Mouse (Mus musculus) heart, embryonic 13.5 days (tissue): ENCODE data around the gene Tldc2. TPM values are rescaled to one million over a fixed set of nuclear protein-coding genes. Genes with fewer than 3 reads are reported as not detected.

Experiments used
- ATAC-seq: fragments of 200-750 bp; cut with Nextera tagmentation; 2 replicates; pipeline ENCODE4 v1.8.0; 2017; ENCODE audit warnings: moderate TSS enrichment; ENCODE audit not compliant: insufficient number of reproducible peaks, low FRiP score, low TSS enrichment; ENCODE audit errors: extremely low read depth
- H3K27ac ChIP-seq: fragments of 300-500 bp; sonication (generic); replicated peaks from 2 replicates; pipeline ENCODE4 v1.5.1; 2015; ENCODE audit warnings: moderate library complexity, mild to moderate bottlenecking, inconsistent platforms
- H3K27me3 ChIP-seq: fragments of 300-500 bp; sonication (generic); replicated peaks from 2 replicates; pipeline ENCODE4 v1.6.1; 2015; ENCODE audit warnings: mild to moderate bottlenecking, inconsistent platforms
- H3K36me3 ChIP-seq: fragments of 300-500 bp; sonication (generic); 2 replicates; pipeline ENCODE4 v1.6.1; 2015; ENCODE audit warnings: mild to moderate bottlenecking, inconsistent platforms
- H3K4me1 ChIP-seq: fragments of 300-500 bp; sonication (generic); 2 replicates; pipeline ENCODE4 v1.6.1; 2015; ENCODE audit warnings: inconsistent platforms
- H3K4me2 ChIP-seq: fragments of 300-500 bp; sonication (generic); 2 replicates; pipeline ENCODE4 v1.6.1; 2015; ENCODE audit warnings: inconsistent platforms, mild to moderate bottlenecking, moderate library complexity
- H3K4me3 ChIP-seq: fragments of 300-500 bp; sonication (generic); 2 replicates; pipeline ENCODE4 v1.5.1; 2015; ENCODE audit warnings: moderate library complexity, mild to moderate bottlenecking, inconsistent platforms
- H3K9ac ChIP-seq: fragments of 300-500 bp; sonication (generic); 2 replicates; pipeline ENCODE4 v1.6.1; 2015; ENCODE audit warnings: inconsistent platforms, mild to moderate bottlenecking, moderate library complexity
- H3K9me3 ChIP-seq: fragments of 300-500 bp; sonication (generic); 2 replicates; pipeline ENCODE4 v1.6.1; 2016; ENCODE audit warnings: inconsistent platforms
- WGBS: fragments of 180-500 bp; shearing (Covaris S2); methylation state at CpG from one replicate; pipeline ENCODE4 v1.1.7; 2015; ENCODE audit warnings: mixed read lengths; 5-methylcytosine and 5-hydroxymethylcytosine counted together
- polyA plus RNA-seq: library from polyadenylated mRNA; unstranded; fragments of >200 nt; fragmentation: Nextera tagmentation; extraction: Ambion mirVana; gene quantifications from 2 replicates; pipeline ENCODE4 v1.2.1, GENCODE M21; 2015

Tldc2 gene
- polyA plus RNA-seq, 1 experiment from 2014 or later: not detected

DNA sequence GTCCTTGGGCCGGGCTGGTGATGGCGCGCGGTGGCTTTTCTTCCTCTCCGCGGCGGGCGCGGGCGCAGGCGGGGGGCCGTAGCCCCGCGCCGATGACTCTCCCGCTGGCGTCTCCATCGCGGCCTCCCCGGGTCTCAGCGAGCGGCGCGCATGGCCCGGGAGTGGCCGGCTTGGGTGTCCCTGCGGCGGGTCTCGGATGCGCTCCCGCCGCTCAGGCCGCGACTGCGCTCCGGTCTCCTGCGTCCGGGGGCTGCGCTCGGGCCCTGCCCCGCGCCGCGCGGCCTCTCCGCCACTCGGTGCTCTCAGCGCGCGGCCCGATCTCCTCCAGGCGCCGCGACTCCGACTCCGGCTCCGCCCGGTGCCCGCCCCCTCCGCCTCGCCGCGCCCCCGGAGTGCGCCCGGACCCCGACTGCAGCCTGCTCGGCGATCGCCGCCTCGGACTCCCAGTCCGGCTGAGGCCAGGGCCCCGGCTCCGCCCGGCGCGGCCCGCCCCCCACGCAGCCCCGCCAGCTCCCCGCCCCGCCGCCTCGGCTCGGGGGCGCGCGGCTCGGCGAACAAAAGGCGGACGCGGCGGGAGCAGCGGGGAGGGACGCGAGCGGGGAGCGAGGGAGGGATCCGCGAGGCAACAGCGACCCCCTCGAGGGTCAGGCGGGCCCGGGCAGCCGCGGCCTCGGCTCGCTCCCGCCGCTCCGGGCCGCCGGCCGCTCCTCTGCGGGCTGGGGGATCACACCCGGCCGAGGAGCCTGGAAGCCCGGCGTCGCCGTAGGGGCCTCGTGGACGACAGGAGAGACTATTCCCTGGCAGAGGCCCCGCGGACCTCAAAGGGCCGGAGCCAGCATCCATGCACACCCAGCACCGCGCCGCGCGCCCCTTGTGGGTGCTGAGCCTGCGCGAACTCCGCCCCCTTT is 7.8 kb upstream of the Tldc2 start, which contains the start of gene Soga1:
Soga1 (minus strand) TSS at position 462 of the 908 bp plus-strand sequence.
- H3K4me2 ChIP-seq: peak within 1 kb of the TSS; percentile 90
- H3K9me3 ChIP-seq: no peaks in the 10 kb centered on the region
- peak within 1 kb of the TSS; percentile 94 for H3K4me3 ChIP-seq
- peak; percentile 57 for ATAC-seq
- H3K27me3 ChIP-seq: peaks cover 5% of the 10 kb centered on the region; the same call in 1 of the 2 replicates
- peak within 1 kb of the TSS; percentile 94 for H3K27ac ChIP-seq
- peak within 1 kb of the TSS; percentile 99 for H3K9ac ChIP-seq
- H3K36me3 ChIP-seq: peaks cover 8% of the 10 kb centered on the region
- peaks cover 52% of the 10 kb centered on the region for H3K4me1 ChIP-seq
- under 1% methylated on average over 120 of the region's 136 CpGs for WGBS

DNA sequence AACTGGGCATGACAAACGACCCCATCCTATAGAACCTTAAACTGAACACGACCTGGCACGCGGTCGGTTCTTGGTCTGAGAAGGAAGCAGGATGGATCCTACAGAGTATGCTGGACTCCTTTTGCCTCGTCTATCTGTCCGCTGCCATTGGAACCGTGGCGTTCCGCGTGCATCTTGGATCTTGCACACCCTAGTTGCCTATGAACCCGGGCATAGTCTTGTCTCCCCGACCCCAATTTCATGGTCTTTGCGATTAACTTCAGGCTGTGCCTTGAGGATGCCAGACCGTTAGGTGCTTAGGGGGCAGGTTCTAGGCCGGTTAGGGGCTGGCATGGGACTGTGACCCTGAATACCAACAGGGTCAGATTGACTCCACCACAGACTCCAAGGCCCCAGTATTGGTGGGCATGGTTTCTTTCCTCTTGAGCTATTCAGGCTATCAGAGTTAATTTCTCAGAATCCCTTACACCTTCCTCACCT is 7.1 kb upstream of the Tldc2 start:
- ATAC-seq: no peak
- H3K9me3 ChIP-seq: no peaks in the 10 kb centered on the region
- peak overlapping the region; percentile 94 for H3K4me3 ChIP-seq
- H3K4me1 ChIP-seq: peaks cover 45% of the 10 kb centered on the region
- peak overlapping the region; percentile 90 for H3K4me2 ChIP-seq
- 11% methylated on average over 16 of the region's 16 CpGs for WGBS
- H3K27me3 ChIP-seq: peaks cover 5% of the 10 kb centered on the region; the same call in 1 of the 2 replicates
- peaks cover 8% of the 10 kb centered on the region for H3K36me3 ChIP-seq
- H3K9ac ChIP-seq: peak overlapping the region; percentile 99
- H3K27ac ChIP-seq: peak overlapping the region; percentile 94

GRCm38 (mm10) chr2:157081331-157081730 is 5.5 kb upstream of the Tldc2 start:
- Histone ChIP-seq H3K4me2 (no peak overlapping the region), H3K9me3 (no peaks in the 10 kb centered on the region), H3K9ac (no peak overlapping the region), H3K27me3 (peaks cover 5% of the 10 kb centered on the region; the same call in 1 of the 2 replicates), H3K4me1 (peaks cover 35% of the 10 kb centered on the region), H3K36me3 (peaks cover 3% of the 10 kb centered on the region), H3K27ac (no peak overlapping the region), H3K4me3 (no peak overlapping the region)
- ATAC-seq: no peak
- WGBS: 92% methylated on average over 8 of the region's 8 CpGs

DNA sequence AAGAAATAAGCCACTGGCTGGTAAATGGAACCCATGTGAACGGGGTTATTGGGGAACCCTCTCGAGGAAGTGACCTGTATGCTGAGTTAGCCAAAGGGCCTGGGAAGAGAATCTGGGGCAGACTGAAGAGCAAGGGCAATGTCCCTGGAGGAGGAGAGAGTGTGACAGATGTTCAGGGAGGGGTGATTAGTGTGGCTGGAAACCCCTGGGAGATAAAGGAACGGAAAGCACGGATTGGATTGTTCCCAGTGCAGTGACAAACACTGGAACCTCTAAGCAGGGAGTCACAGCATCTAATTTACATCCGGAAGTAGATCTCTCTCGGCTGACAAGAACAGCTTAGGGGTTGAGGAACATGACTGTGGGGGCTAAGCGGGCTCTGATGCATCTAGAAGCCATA is 4.9 kb upstream of the Tldc2 start:
- H3K27me3 ChIP-seq: peaks cover 7% of the 10 kb centered on the region; the same call in 1 of the 2 replicates
- no peak for ATAC-seq
- H3K27ac ChIP-seq: no peak overlapping the region
- H3K9me3 ChIP-seq: no peaks in the 10 kb centered on the region
- no peaks in the 10 kb centered on the region for H3K36me3 ChIP-seq
- no peak overlapping the region for H3K9ac ChIP-seq
- peaks cover 29% of the 10 kb centered on the region for H3K4me1 ChIP-seq
- H3K4me2 ChIP-seq: no peak overlapping the region
- 23% methylated on average over 7 of the region's 7 CpGs for WGBS
- no peak overlapping the region for H3K4me3 ChIP-seq

GRCm38 (mm10) chr2:157084831-157085585 is 1.8 kb upstream of the Tldc2 start:
- no peak for ATAC-seq
- H3K36me3 ChIP-seq: no peaks in the 10 kb centered on the region
- no peak overlapping the region for H3K27ac ChIP-seq

DNA sequence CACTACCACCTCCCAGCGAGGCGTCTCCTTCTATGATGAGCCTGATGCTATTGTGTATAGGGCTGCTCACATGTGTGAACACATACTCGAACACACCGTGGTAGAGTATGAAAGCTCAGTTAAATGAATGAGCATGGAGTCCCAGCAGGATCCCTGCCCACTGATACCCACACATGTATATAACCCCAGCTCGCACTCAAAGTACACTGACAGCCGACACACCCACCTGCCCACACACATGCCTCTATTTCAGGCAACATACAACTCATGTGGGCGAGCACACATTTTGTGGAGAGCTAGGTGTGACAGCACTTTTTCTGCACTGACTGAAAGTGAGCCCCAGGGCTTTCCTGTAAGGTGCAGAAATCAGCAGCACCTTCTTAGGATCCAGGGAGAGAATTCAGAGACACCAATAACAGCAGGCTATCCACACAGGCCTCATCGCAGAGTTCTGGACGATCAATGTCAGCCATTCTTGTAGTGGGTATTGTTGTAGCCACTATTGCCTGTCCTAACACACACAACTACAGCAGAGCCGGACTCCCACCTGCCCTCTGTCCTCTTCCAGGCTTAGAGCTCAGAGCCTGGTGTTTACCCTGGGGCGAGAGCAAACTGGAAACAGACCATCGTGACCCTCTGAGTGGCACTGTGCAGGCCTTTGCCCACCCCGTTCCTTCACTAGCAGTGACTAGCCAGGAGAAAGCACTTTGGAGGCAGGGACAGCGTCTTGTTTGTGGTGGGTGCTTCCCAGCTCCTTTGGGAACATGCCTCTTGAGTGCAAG is 872 bp downstream of the Tldc2 start:
- Histone ChIP-seq H3K4me3 (no peak overlapping the region), H3K36me3 (no peaks in the 10 kb centered on the region), H3K27me3 (0 out of 2 replicates have a peak, but pooled peaks cover 4% of the 10 kb centered on the region), H3K9ac (no peak overlapping the region), H3K4me2 (no peak overlapping the region), H3K27ac (no peak overlapping the region), H3K4me1 (peaks cover 30% of the 10 kb centered on the region), H3K9me3 (no peaks in the 10 kb centered on the region)
- WGBS: 76% methylated on average over 14 of the region's 14 CpGs
- no peak for ATAC-seq

More at GRCm38 (mm10) chr2:157084831-157085585, 1.8 kb upstream of the Tldc2 start:
- Histone ChIP-seq H3K27me3 (peaks cover 9% of the 10 kb centered on the region; the same call in 1 of the 2 replicates), H3K4me3 (no peak overlapping the region), H3K4me1 (peaks cover 20% of the 10 kb centered on the region), H3K4me2 (no peak overlapping the region), H3K9me3 (no peaks in the 10 kb centered on the region), H3K9ac (no peak overlapping the region)
- 80% methylated on average over 7 of the region's 7 CpGs for WGBS

GRCm38 (mm10) chr2:157092024-157092423 is 5.2 kb downstream of the Tldc2 start:
- Histone ChIP-seq H3K9ac (no peak overlapping the region), H3K4me2 (no peak overlapping the region; the same call in 1 of the 2 replicates), H3K9me3 (no peaks in the 10 kb centered on the region), H3K27me3 (0 out of 2 replicates have a peak, but pooled peaks cover 1% of the 10 kb centered on the region), H3K27ac (0 out of 2 replicates have a peak overlapping the region, but pooled peaks have one; percentile 33), H3K4me3 (no peak overlapping the region), H3K4me1 (peaks cover 24% of the 10 kb centered on the region), H3K36me3 (no peaks in the 10 kb centered on the region)
- peak; percentile 47; the same call in 1 of the 2 replicates for ATAC-seq
- WGBS: 16% methylated on average over 8 of the region's 8 CpGs

- no peak overlapping the region for H3K4me3 ChIP-seq
- ATAC-seq: no peak
- H3K9me3 ChIP-seq: no peaks in the 10 kb centered on the region
- no peak overlapping the region for H3K4me2 ChIP-seq
- H3K27ac ChIP-seq: no peak overlapping the region
- peaks cover 22% of the 10 kb centered on the region for H3K36me3 ChIP-seq
- H3K9ac ChIP-seq: peak overlapping the region; percentile 26; the same call in 1 of the 2 replicates
- peaks cover 25% of the 10 kb centered on the region for H3K4me1 ChIP-seq
- WGBS: 54% methylated on average over 9 of the region's 9 CpGs
- no peaks in the 10 kb centered on the region for H3K27me3 ChIP-seq
Observed at GRCm38 (mm10) chr2:157095005-157095755, 8.3 kb downstream of the Tldc2 start.

DNA sequence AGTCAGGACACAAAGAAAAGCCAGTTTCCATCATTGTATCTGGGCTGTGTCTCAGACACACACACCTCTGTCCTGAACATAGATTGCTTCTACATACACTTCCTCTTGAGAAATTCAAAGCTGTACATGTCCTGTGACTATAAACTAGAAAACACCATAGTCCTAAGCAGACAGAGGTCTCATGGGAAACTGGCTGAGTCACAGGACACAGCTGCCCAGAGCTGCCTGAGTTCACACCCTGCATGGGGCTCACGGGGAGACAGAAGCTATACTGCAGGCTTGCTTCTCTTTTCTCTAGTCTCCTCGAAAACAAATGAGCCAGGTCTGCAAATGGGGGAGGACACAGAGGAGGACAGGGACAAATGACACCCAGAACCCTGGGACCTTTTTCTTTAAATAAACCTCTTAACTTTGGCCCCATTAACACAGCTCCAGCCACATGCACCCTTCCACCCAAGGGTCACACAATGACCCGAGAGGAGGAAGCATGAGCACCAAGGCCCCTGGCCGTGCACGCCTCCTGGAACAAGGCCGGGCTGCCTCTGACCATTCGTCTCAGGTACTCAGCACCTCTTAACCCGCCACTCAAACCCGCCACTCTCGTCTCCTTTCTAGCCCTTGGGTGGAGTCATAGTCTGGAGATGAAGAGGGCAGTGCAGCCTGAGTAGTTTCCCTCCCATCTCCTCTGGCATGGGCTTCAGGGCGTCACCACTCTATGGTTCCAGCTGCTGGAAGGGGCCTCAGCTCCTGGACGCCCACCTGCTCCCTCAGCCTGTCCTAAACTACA is 12.9 kb downstream of the Tldc2 start:
- H3K27ac ChIP-seq: peak overlapping the region; percentile 46; the same call in 1 of the 2 replicates

More for the DNA sequence above, 12.9 kb downstream of the Tldc2 start:
- Histone ChIP-seq H3K4me3 (no peak overlapping the region), H3K9me3 (no peaks in the 10 kb centered on the region), H3K4me1 (peaks cover 12% of the 10 kb centered on the region), H3K36me3 (peaks cover 56% of the 10 kb centered on the region), H3K27me3 (no peaks in the 10 kb centered on the region), H3K9ac (no peak overlapping the region), H3K4me2 (0 out of 2 replicates have a peak overlapping the region, but pooled peaks have one; percentile 23)
- 60% methylated on average over 11 of the region's 12 CpGs for WGBS
- no peak for ATAC-seq
